Mouse (Mus musculus) forebrain, embryonic 14.5 days (tissue): ENCODE results near the gene Il12rb2. TPM values are rescaled to one million over a fixed set of nuclear protein-coding genes. Genes with fewer than 3 reads are reported as not detected.
A peak's percentile ranks its signal among the peaks of the same experiment; 100 is the strongest.

Experiments
- ATAC-seq: fragments of 200-750 bp; cut with Nextera tagmentation; 2 replicates; pipeline ENCODE4 v1.8.0; 2017; ENCODE audit warnings: mild to moderate bottlenecking, moderate library complexity
- DNase-seq: peaks from one replicate; pipeline ENCODE4 v3.0.0-alpha.2; 2015; ENCODE audit warnings: low spot score
- H3K27ac ChIP-seq: fragments of 300-500 bp; sonication (generic); 2 replicates; pipeline ENCODE4 v1.5.1; 2014; ENCODE audit warnings: low read depth, mild to moderate bottlenecking, control low read depth, low read length, moderate library complexity
- H3K27me3 ChIP-seq: fragments of 300-500 bp; sonication (generic); replicated peaks from 2 replicates; pipeline ENCODE4 v1.6.1; 2014; ENCODE audit warnings: low read length, control low read depth, mixed read lengths; ENCODE audit not compliant: control insufficient read depth, insufficient read depth
- H3K36me3 ChIP-seq: fragments of 300-500 bp; sonication (generic); 2 replicates; pipeline ENCODE4 v1.6.1; 2014; ENCODE audit warnings: low read length, control low read depth; ENCODE audit not compliant: control insufficient read depth, insufficient read depth
- H3K4me1 ChIP-seq: fragments of 300-500 bp; sonication (generic); 2 replicates; pipeline ENCODE4 v1.6.1; 2014; ENCODE audit warnings: antibody characterized with exemption, low read length, control low read depth; ENCODE audit not compliant: control insufficient read depth, insufficient read depth
- H3K4me2 ChIP-seq: fragments of 300-500 bp; sonication (generic); 2 replicates; pipeline ENCODE4 v1.6.1; 2014; ENCODE audit warnings: mild to moderate bottlenecking, control low read depth, low read length
- H3K4me3 ChIP-seq: fragments of 300-500 bp; sonication (generic); 2 replicates; pipeline ENCODE4 v1.5.1; 2014; ENCODE audit warnings: low read depth, low read length, control low read depth
- H3K9ac ChIP-seq: fragments of 300-500 bp; sonication (generic); 2 replicates; pipeline ENCODE4 v1.6.1; 2014; ENCODE audit warnings: mild to moderate bottlenecking, low read length, control low read depth, moderate library complexity
- H3K9me3 ChIP-seq: fragments of 300-500 bp; sonication (generic); replicated peaks from 2 replicates; pipeline ENCODE4 v1.6.1; 2016; ENCODE audit warnings: low read length, control low read depth, mixed read lengths; ENCODE audit not compliant: control insufficient read depth
- WGBS: fragments of 180-500 bp; shearing (Covaris S2); extraction: QIAGEN DNeasy Blood & Tissue Kit; methylation state at CpG from one replicate; pipeline ENCODE4 v1.1.7; 2014; 5-methylcytosine and 5-hydroxymethylcytosine counted together
- polyA plus RNA-seq: library from polyadenylated mRNA; unstranded; fragments of >200 nt; fragmentation: Nextera tagmentation; extraction: Ambion mirVana; gene quantifications from 2 replicates; pipeline ENCODE4 v1.2.1, GENCODE M21; 2014

The Il12rb2 gene
- polyA plus RNA-seq, 1 experiment from 2014 or later: not detected

- Histone ChIP-seq H3K36me3 (no peaks in the 10 kb centered on the region), H3K27me3 (no peaks in the 10 kb centered on the region), H3K4me2 (no peak overlapping the region), H3K4me1 (no peaks in the 10 kb centered on the region), H3K27ac (no peak overlapping the region), H3K9me3 (no peaks in the 10 kb centered on the region), H3K9ac (no peak overlapping the region), H3K4me3 (no peak overlapping the region)
- DNase-seq (no peak), ATAC-seq (no peak)
- WGBS: 88% methylated on average over 10 of the region's 10 CpGs
Measured at GRCm38 (mm10) chr6:67303210-67303609, 72.8 kb downstream of the Il12rb2 start.

- Histone ChIP-seq H3K4me2 (no peak overlapping the region), H3K4me1 (no peaks in the 10 kb centered on the region), H3K9ac (no peak overlapping the region), H3K36me3 (no peaks in the 10 kb centered on the region), H3K4me3 (no peak overlapping the region), H3K9me3 (no peaks in the 10 kb centered on the region), H3K27ac (no peak overlapping the region), H3K27me3 (no peaks in the 10 kb centered on the region)
- 90% methylated on average over 4 of the region's 4 CpGs for WGBS
- DNase-seq (no peak), ATAC-seq (no peak)
Measured at GRCm38 (mm10) chr6:67302471-67302870, 73.5 kb downstream of the Il12rb2 start.

DNA sequence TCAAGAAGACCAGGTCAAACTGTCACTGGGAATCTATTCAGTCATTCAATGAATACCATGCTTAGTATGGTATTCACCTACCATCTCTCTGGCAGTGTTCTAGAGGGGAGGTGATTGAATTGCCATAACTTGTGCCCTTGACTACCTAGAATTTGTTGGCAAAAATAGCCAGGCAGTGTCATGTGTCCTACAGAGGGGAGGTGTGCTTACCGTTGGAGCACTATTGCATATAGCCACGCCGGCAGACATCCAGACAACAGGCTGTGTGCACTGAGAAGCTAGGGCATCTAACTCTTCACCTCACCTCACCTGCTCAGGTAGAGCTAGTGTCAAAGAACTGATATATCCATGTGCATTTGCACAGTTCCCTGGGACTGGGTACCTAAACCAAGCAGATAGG lies 74.8 kb downstream of the Il12rb2 start:
- WGBS: 90% methylated on average over 3 of the region's 3 CpGs
- no peak for ATAC-seq
- DNase-seq: no peak
- no peaks in the 10 kb centered on the region for H3K9me3 ChIP-seq
- H3K36me3 ChIP-seq: no peaks in the 10 kb centered on the region
- no peak overlapping the region for H3K4me2 ChIP-seq
- no peak overlapping the region for H3K9ac ChIP-seq
- H3K27me3 ChIP-seq: no peaks in the 10 kb centered on the region
- no peaks in the 10 kb centered on the region for H3K4me1 ChIP-seq
- H3K4me3 ChIP-seq: no peak overlapping the region
- H3K27ac ChIP-seq: no peak overlapping the region

DNA sequence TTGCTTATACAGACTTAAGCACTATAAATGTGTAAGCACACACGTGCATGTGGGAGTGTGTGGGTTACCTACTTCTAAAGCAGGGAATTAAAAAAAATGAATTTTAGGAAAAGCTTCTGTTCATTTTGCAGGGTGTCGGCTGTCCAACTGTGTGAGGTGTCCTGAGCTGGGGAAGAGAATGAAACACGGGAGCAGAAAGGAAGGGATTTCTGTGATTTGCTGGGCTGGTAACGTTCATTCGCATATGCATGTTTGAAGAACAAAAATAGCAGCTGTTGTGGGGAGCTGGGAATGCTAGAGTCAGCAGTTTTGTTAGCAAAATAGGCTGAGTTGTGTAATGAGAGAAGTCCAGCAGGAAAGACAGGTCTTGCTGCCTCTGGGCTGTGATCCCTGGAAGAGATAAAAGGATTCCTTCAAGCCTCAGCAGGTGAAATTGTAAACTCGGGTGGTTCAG lies 75.3 kb downstream of the Il12rb2 start:
- ATAC-seq (peak; percentile 31; the same call in 1 of the 2 replicates), DNase-seq (peak; percentile 32)
- H3K9me3 ChIP-seq: no peaks in the 10 kb centered on the region
- H3K9ac ChIP-seq: no peak overlapping the region
- WGBS: 62% methylated on average over 6 of the region's 6 CpGs
- H3K4me1 ChIP-seq: no peaks in the 10 kb centered on the region
- H3K27me3 ChIP-seq: no peaks in the 10 kb centered on the region
- H3K36me3 ChIP-seq: no peaks in the 10 kb centered on the region
- H3K4me3 ChIP-seq: no peak overlapping the region
- no peak overlapping the region for H3K27ac ChIP-seq
- H3K4me2 ChIP-seq: no peak overlapping the region

DNA sequence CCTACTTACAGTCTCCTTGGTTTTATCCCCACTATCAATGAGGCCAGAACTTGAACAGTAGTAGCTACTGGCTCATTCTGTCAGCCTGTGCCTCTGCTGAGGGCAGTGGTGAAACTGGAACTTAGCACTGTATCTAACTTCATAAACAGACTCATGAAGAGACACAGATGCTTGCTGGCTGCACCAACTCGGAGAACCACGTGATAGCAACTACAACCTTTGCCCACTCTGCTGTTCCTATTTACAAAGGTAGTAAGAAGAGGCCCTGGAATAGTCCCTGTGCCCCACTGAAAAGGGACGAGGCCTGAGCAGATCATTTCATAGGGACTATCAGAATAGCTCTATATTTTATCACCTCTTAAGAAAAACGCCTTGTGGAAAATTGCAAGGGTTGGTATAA lies 75.7 kb downstream of the Il12rb2 start:
- H3K27me3 ChIP-seq: no peaks in the 10 kb centered on the region
- H3K4me2 ChIP-seq: no peak overlapping the region
- no peak overlapping the region for H3K27ac ChIP-seq
- no peak overlapping the region for H3K4me3 ChIP-seq
- H3K9ac ChIP-seq: no peak overlapping the region
- no peaks in the 10 kb centered on the region for H3K36me3 ChIP-seq
- WGBS: 81% methylated on average over 4 of the region's 4 CpGs
- DNase-seq (no peak), ATAC-seq (no peak)
- H3K4me1 ChIP-seq: no peaks in the 10 kb centered on the region
- no peaks in the 10 kb centered on the region for H3K9me3 ChIP-seq

DNA sequence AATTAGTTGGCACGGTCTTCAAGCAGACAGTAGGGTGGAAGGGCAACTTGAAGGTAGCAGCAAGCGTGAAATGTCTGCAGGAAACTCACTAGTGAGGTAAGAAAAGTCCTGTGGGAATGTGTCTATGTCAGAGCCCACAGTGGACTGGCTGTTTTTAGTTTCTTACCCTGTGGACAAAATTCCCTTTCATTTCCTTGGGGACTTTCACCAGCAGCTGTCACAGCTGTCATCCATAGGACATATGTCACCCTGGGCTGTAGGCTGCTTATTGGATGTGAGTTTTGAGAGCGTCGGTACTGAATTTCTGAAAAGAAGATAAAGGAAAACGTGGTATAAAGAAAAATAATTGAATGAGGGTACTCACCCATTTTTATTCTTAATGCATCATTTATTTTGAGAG lies 77.2 kb downstream of the Il12rb2 start:
- ATAC-seq (no peak), DNase-seq (no peak)
- Histone ChIP-seq H3K36me3 (no peaks in the 10 kb centered on the region), H3K4me2 (no peak overlapping the region), H3K4me3 (no peak overlapping the region), H3K9me3 (no peaks in the 10 kb centered on the region), H3K4me1 (no peaks in the 10 kb centered on the region), H3K9ac (no peak overlapping the region), H3K27ac (no peak overlapping the region), H3K27me3 (no peaks in the 10 kb centered on the region)
- WGBS: 81% methylated on average over 5 of the region's 5 CpGs

GRCm38 (mm10) chr6:67296126-67296525 lies 79.9 kb downstream of the Il12rb2 start:
- Histone ChIP-seq H3K4me2 (no peak overlapping the region), H3K27ac (no peak overlapping the region), H3K9ac (no peak overlapping the region), H3K4me3 (no peak overlapping the region), H3K27me3 (no peaks in the 10 kb centered on the region), H3K36me3 (no peaks in the 10 kb centered on the region), H3K9me3 (no peaks in the 10 kb centered on the region), H3K4me1 (no peaks in the 10 kb centered on the region)
- DNase-seq (no peak), ATAC-seq (no peak)
- WGBS: 62% methylated on average over 5 of the region's 5 CpGs

GRCm38 (mm10) chr6:67292042-67292623 lies 83.9 kb downstream of the Il12rb2 start:
- Histone ChIP-seq H3K4me3 (no peak overlapping the region), H3K4me1 (no peaks in the 10 kb centered on the region), H3K36me3 (peaks cover 10% of the 10 kb centered on the region), H3K27ac (no peak overlapping the region), H3K9me3 (no peaks in the 10 kb centered on the region), H3K4me2 (no peak overlapping the region), H3K27me3 (no peaks in the 10 kb centered on the region), H3K9ac (no peak overlapping the region)
- DNase-seq (no peak), ATAC-seq (no peak)
- WGBS: 84% methylated on average over 5 of the region's 5 CpGs

DNA sequence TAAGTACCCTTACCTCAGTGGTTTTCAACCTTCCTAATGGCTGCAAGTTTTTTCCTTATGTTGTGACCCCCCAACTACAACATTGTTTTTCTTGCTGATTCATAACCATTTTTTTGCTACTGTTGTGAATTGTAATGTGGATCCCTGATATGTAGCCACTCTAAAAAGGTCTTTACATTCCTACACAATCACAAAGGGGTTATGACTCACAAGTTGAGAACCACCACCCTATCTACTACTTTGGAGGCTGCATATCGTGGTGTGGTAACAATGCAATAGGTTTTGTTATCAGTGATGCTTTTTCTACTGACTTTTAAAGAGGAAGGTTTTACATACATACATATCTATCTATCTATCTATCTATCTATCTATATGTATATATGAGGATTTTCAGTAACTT lies 93.1 kb downstream of the Il12rb2 start:
- Histone ChIP-seq H3K9me3 (no peaks in the 10 kb centered on the region), H3K4me3 (no peak overlapping the region), H3K36me3 (peaks cover 48% of the 10 kb centered on the region), H3K27ac (no peak overlapping the region), H3K9ac (no peak overlapping the region), H3K27me3 (no peaks in the 10 kb centered on the region), H3K4me1 (no peaks in the 10 kb centered on the region), H3K4me2 (no peak overlapping the region)
- WGBS: 91% methylated on average over 1 of the region's 1 CpGs
- ATAC-seq: no peak
- DNase-seq: no peak
